Mouse (Mus musculus) E14TG2a.4 (cell line): ENCODE results near the gene Mfap1b.
"Not testable (repeated sequence)": the region's sequence is repeated elsewhere in the genome, so short reads cannot be mapped to it uniquely, and the experiment has no call there.

ENCODE experiments used
- H3K27me3 ChIP-seq: 2 replicates; pipeline ENCODE4 v1.6.1; 2014; ENCODE audit warnings: low read length, control low read depth; ENCODE audit not compliant: insufficient read depth
- H3K36me3 ChIP-seq: 2 replicates; pipeline ENCODE4 v1.6.1; 2014; ENCODE audit warnings: low read length, control low read depth; ENCODE audit not compliant: insufficient read depth
- H3K4me1 ChIP-seq: replicated peaks from 2 replicates; pipeline ENCODE4 v1.6.1; 2014; ENCODE audit warnings: low read depth, low read length, control low read depth
- H3K4me3 ChIP-seq: replicated peaks from 2 replicates; pipeline ENCODE4 v1.5.1; 2014; ENCODE audit warnings: mild to moderate bottlenecking, low read length
- H3K9me3 ChIP-seq: 2 replicates; pipeline ENCODE4 v1.6.1; 2014; ENCODE audit warnings: low read length, control low read depth
- CTCF ChIP-seq: conservative IDR thresholded peaks from 2 replicates; pipeline ENCODE4 v1.5.1; 2014; ENCODE audit warnings: low read length
- NANOG ChIP-seq: IDR thresholded peaks from 2 replicates; pipeline ENCODE4 v1.6.1; 2014; ENCODE audit warnings: borderline replicate concordance, low read length, mixed read lengths
- POU5F1 ChIP-seq: IDR thresholded peaks from 2 replicates; pipeline ENCODE4 v1.6.1; 2014; ENCODE audit warnings: low read length, borderline replicate concordance

Gene Mfap1b

DNA sequence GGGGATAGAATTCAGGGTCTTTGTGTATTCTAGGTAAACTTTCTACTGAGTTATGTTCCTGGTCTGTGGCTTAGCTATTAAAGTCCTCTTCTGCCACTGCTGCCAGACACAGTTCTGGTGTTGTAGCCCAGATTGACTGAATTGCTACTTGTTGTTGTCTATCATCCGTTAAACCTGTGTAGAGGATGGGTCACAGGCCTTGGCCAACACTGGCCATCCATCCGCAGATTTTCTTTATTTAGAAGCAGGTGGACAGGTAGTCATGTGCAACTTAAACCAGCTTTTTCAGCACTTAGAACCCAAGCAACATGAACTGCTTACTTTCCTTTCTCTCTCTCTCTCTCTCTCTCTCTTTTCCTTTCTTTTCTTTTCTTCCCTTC lies 34.1 kb upstream of the Mfap1b start:
- no peaks in the 10 kb centered on the region for H3K9me3 ChIP-seq
- TF ChIP-seq POU5F1 (no peak), CTCF (no peak), NANOG (no peak)
- H3K36me3 ChIP-seq = peaks cover 25% of the 10 kb centered on the region
- peak overlapping the region; percentile 88 for H3K4me3 ChIP-seq
- H3K4me1 ChIP-seq = peaks cover 63% of the 10 kb centered on the region
- H3K27me3 ChIP-seq = no peaks in the 10 kb centered on the region

- no peaks in the 10 kb centered on the region for H3K27me3 ChIP-seq
- H3K9me3 ChIP-seq = no peaks in the 10 kb centered on the region
- H3K4me3 ChIP-seq = peak overlapping the region; percentile 88
- H3K4me1 ChIP-seq = peaks cover 57% of the 10 kb centered on the region
- peaks cover 28% of the 10 kb centered on the region for H3K36me3 ChIP-seq
- TF ChIP-seq CTCF = no peak
- no peak for TF ChIP-seq NANOG
- TF ChIP-seq POU5F1 = no peak
Observed at GRCm38 (mm10) chr2:121507173-121507950, 33.5 kb upstream of the Mfap1b start.

DNA sequence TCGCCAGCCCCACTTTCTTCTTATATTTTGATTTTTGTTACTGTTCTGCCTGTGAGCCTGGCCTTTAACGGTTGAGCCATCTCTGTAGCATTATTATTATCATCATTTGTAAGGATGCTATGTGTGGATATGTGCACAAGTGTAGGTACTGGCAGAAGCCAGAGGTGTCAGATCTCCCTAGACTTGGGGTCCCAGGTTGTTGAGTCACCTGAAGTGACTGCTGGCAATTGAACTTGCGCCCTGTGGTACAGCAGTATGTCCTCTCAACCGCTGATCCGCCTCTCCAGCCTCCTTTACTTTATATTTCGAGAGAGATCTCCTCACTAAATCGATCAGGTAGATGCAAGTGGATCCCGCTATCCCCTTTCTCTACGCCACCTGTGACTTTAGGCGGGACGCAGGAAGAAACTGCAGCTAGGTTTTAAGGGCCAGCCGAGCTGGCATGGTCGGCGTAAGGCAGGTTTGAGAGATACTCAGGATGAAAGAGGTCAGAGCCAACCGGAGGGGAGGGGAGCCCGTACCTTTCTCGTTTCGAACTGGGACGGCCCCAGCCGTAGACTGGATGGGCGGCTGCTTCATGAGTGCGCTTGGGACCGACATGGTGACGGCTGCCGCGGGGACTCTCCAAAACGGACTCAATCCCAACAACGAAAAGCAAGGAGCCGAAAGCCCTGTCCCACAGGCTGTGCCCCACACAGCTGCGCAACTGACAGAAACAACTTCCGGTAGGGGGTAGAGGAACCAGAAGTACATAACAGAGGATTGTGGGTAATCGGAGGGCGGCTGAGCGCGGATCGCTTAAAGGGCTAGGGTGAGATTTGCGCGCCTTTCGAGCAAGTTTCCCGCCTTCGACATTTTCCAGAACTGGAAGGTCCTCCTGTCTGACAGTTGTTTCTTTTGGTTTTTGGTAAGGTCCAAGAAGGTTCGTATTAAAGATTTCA lies 32.3 kb upstream of the Mfap1b start, which contains the start of the genes Mfap1a and Wdr76:
Mfap1a (minus strand) TSS at position 724 of the 941 bp plus-strand sequence.
Wdr76 (plus strand) TSS at position 782 of the 941 bp plus-strand sequence.
- H3K36me3 ChIP-seq = peaks cover 20% of the 10 kb centered on the region
- peaks cover 46% of the 10 kb centered on the region for H3K4me1 ChIP-seq
- peak within 1 kb of the TSS; percentile 88 for H3K4me3 ChIP-seq
- H3K27me3 ChIP-seq, H3K9me3 ChIP-seq: not testable (repeated sequence)

DNA sequence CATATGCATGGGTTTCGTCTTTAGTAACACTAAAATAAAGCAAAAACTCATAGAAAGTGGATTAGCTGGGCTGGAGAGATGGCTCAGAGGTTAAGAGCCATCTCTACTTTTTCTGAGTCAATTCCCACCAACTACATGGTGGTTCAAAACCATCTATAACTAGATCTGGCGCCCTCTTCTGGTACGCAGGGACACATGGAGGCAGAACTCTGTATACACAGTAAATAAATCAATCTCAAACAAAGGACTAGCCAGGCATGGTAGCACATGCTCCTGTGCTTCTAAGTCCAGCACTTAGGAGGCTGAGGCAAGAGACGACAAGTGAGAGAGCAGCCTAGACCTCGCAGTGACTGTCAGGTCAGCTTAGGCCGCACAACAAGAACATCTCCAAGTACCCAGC lies 27.7 kb upstream of the Mfap1b start:
- H3K9me3 ChIP-seq, H3K4me3 ChIP-seq, H3K4me1 ChIP-seq, H3K27me3 ChIP-seq: not testable (repeated sequence)
- H3K36me3 ChIP-seq = peaks cover 14% of the 10 kb centered on the region

DNA sequence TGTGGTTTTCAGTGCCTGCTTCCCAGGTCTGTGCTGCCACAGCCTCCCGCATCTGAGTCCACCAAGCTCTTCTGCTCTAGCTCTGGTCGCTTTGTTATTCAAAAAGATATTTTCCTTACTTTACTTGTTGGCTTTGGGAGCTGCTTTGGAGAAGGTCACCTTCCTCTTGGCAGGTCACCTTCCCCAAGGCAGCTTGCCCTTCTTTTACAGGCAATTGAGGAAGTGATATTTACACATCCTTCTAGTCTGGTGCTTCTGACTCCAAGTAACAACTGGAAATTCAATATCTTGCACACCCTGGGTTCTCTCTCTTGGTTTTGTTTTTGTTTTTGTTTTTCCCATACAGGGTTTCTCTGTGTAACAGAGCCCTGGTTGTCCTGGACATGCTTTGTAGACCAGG lies 10.5 kb upstream of the Mfap1b start:
- H3K36me3 ChIP-seq, H3K4me3 ChIP-seq, H3K27me3 ChIP-seq, H3K9me3 ChIP-seq: not testable (repeated sequence)
- peaks cover 17% of the 10 kb centered on the region for H3K4me1 ChIP-seq

DNA sequence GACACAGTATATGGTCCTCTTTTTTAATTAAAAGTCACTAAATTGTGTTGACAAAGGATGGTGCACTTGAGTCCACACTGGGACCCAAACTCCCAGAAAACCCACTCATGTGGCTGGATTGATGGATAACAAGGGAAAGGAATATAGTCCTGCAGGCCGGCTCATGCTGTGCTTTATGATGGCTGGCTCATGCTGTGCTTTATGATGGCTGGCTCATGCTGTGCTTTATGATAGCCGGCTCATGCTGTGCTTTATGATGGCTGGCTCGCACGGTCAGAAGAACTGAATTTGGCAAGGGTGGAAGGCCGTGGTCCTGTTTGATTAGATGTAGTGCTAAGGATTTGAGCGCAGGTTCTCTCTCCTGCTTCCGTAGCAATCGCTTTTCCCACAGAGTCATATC lies 9.7 kb upstream of the Mfap1b start:
- H3K9me3 ChIP-seq = no peaks in the 10 kb centered on the region
- no peaks in the 10 kb centered on the region for H3K36me3 ChIP-seq
- no peaks in the 10 kb centered on the region for H3K27me3 ChIP-seq
- H3K4me1 ChIP-seq = peaks cover 17% of the 10 kb centered on the region
- TF ChIP-seq CTCF (no peak), NANOG (peak; percentile 91)
- H3K4me3 ChIP-seq = no peak overlapping the region

DNA sequence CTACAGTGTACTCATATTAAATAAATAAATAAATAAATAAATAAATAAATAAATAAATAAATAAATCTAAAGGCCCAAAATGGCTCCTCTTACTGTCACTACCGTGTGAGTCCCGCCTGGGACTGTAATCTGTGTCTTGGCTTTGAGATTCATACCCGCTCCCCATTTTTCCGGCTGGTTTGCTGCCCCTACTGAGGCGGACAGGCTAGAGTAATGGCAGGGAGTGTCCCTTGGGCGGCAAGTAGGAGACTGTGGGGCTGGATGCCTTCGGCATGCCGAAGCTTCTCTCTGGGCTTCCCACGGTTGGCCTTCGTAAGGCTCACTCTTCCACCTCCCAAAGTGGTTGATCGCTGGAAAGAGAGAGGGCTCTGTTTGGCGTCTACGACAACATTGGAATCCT lies 7.0 kb upstream of the Mfap1b start:
- not testable (repeated sequence) for H3K27me3 ChIP-seq, H3K4me3 ChIP-seq
- H3K4me1 ChIP-seq = peaks cover 24% of the 10 kb centered on the region

DNA sequence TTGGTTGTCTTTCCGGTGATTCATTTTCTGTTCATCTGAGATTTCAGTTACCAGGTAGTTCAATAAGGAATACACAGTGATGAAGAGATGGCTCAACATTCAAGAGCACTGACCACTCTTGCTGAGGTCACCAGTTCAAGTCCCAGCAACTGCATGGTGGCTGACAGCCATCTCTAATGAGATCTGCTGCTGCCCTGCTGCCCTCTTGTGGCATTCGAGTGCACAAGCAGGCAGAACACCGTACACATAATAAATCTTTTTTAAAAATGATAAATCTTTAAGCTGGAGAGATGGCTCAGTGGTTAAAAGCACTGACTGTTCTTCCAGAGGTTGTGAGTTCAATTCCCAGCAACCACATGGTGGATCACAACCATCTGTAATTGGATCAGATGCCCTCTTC lies 6.6 kb upstream of the Mfap1b start:
- Histone ChIP-seq H3K4me3 (no peak overlapping the region), H3K36me3 (no peaks in the 10 kb centered on the region), H3K4me1 (peaks cover 24% of the 10 kb centered on the region), H3K9me3 (no peaks in the 10 kb centered on the region), H3K27me3 (no peaks in the 10 kb centered on the region)
- no peak for TF ChIP-seq NANOG
- TF ChIP-seq POU5F1 = no peak
- peak; percentile 53 for TF ChIP-seq CTCF

More for the DNA sequence above, 7.0 kb upstream of the Mfap1b start:
- not testable (repeated sequence) for H3K36me3 ChIP-seq, H3K9me3 ChIP-seq
